Mouse (Mus musculus): ENCODE measurements around the gene Pacsin1. TPM values are rescaled to one million over a fixed set of nuclear protein-coding genes. Genes with fewer than 3 reads are reported as not detected.
A peak's percentile ranks its signal among the peaks of the same experiment; 100 is the strongest.
"Not testable (repeated sequence)": the region's sequence is repeated elsewhere in the genome, so short reads cannot be mapped to it uniquely, and the experiment has no call there.

The Pacsin1 gene
- polyA plus RNA-seq, 1 experiment, result not detected

- H3K4me3 ChIP-seq (ENCODE audit: insufficient read depth, poor library complexity, severe bottlenecking), result no peak overlapping the region
Observed at GRCm38 (mm10) chr17:27629249-27630020, 25.9 kb upstream of the Pacsin1 start.

GRCm38 (mm10) chr17:27634871-27635574 lies 20.3 kb upstream of the Pacsin1 start, which contains the start of gene RPS10-NUDT3:
TSS of gene RPS10-NUDT3 (minus strand) at chr17:27635222.
- peak within 1 kb of the TSS; percentile 90 for H3K4me3 ChIP-seq (ENCODE audit: insufficient read depth, poor library complexity, severe bottlenecking)

More at GRCm38 (mm10) chr17:27629249-27630020, 25.9 kb upstream of the Pacsin1 start:
- H3K36me3 ChIP-seq (ENCODE audit: control insufficient read depth, insufficient read depth), result peaks cover 51% of the 10 kb centered on the region
- peaks cover 39% of the 10 kb centered on the region for H3K79me3 ChIP-seq (ENCODE audit: low read depth)
- TF ChIP-seq MAX (IDR thresholded peaks at IDR 0.05) (no peak), CTCF (IDR thresholded peaks at IDR 0.05; ENCODE audit: control insufficient read depth, insufficient read depth, insufficient read length) (peak; percentile 70), MYOG (IDR thresholded peaks at IDR 0.05; ENCODE audit: control insufficient read depth, extremely low read depth, insufficient read length) (no peak), FOSL1 (IDR thresholded peaks at IDR 0.05; ENCODE audit: insufficient read depth, low read length, poor library complexity, severe bottlenecking) (no peak)
- peaks cover 44% of the 10 kb centered on the region for H3K79me2 ChIP-seq (ENCODE audit: control insufficient read depth, insufficient read depth)
- no peaks in the 10 kb centered on the region for H3K27me3 ChIP-seq (ENCODE audit: control insufficient read depth, insufficient read depth, insufficient read length)
- no peak overlapping the region for H3ac ChIP-seq (ENCODE audit: control insufficient read depth, insufficient read length, low read depth)

GRCm38 (mm10) chr17:27635575-27635903 lies 19.8 kb upstream of the Pacsin1 start:
- peaks cover 40% of the 10 kb centered on the region for H3K36me3 ChIP-seq (ENCODE audit: control insufficient read depth, insufficient read depth)
- H3K27me3 ChIP-seq (ENCODE audit: control insufficient read depth, insufficient read depth, insufficient read length); H3ac ChIP-seq (ENCODE audit: control insufficient read depth, insufficient read length, low read depth): not testable (repeated sequence)
- H3K79me3 ChIP-seq (ENCODE audit: low read depth), result peaks cover 44% of the 10 kb centered on the region
- H3K79me2 ChIP-seq (ENCODE audit: control insufficient read depth, insufficient read depth), result peaks cover 46% of the 10 kb centered on the region
- H3K4me3 ChIP-seq (ENCODE audit: insufficient read depth, poor library complexity, severe bottlenecking), result peak overlapping the region; percentile 90

More at GRCm38 (mm10) chr17:27634871-27635574, 20.3 kb upstream of the Pacsin1 start, which contains the start of gene RPS10-NUDT3:
- H3K36me3 ChIP-seq (ENCODE audit: control insufficient read depth, insufficient read depth), result peaks cover 45% of the 10 kb centered on the region
- H3ac ChIP-seq (ENCODE audit: control insufficient read depth, insufficient read length, low read depth), result peak within 1 kb of the TSS; percentile 92
- TF ChIP-seq MAX (IDR thresholded peaks at IDR 0.05) (peak; percentile 82), MYOD1 (IDR thresholded peaks at IDR 0.05; ENCODE audit: control insufficient read depth, insufficient read length, low read depth) (no peak), FOSL1 (IDR thresholded peaks at IDR 0.05; ENCODE audit: insufficient read depth, low read length, poor library complexity, severe bottlenecking) (no peak)
- H3K27me3 ChIP-seq (ENCODE audit: control insufficient read depth, insufficient read depth, insufficient read length), result no peaks in the 10 kb centered on the region
- peaks cover 51% of the 10 kb centered on the region for H3K79me2 ChIP-seq (ENCODE audit: control insufficient read depth, insufficient read depth)
- peaks cover 44% of the 10 kb centered on the region for H3K79me3 ChIP-seq (ENCODE audit: low read depth)

- peaks cover 32% of the 10 kb centered on the region for H3K36me3 ChIP-seq (ENCODE audit: control insufficient read depth, insufficient read depth)
- H3K79me3 ChIP-seq (ENCODE audit: low read depth), result peaks cover 36% of the 10 kb centered on the region
- H3K4me3 ChIP-seq (ENCODE audit: insufficient read depth, poor library complexity, severe bottlenecking), result peak within 1 kb of the TSS; percentile 90
- peaks cover 37% of the 10 kb centered on the region for H3K79me2 ChIP-seq (ENCODE audit: control insufficient read depth, insufficient read depth)
- TF ChIP-seq CTCF (IDR thresholded peaks at IDR 0.05; ENCODE audit: control insufficient read depth, insufficient read depth, insufficient read length), result no peak
- no peak for TF ChIP-seq CEBPB (IDR thresholded peaks at IDR 0.05; ENCODE audit: low read depth)
- no peak for TF ChIP-seq MYOG (IDR thresholded peaks at IDR 0.05; ENCODE audit: control insufficient read depth, extremely low read depth, insufficient read length)
- TF ChIP-seq USF1 (IDR thresholded peaks at IDR 0.05; ENCODE audit: low read depth), result no peak
- no peak for TF ChIP-seq FOSL1 (IDR thresholded peaks at IDR 0.05; ENCODE audit: insufficient read depth, low read length, poor library complexity, severe bottlenecking)
- TF ChIP-seq MAX (IDR thresholded peaks at IDR 0.05), result no peak
- no peak for TF ChIP-seq MYOD1 (IDR thresholded peaks at IDR 0.05; ENCODE audit: control insufficient read depth, insufficient read length, low read depth)
- H3ac ChIP-seq (ENCODE audit: control insufficient read depth, insufficient read length, low read depth), result no peak within 1 kb of the TSS
- no peaks in the 10 kb centered on the region for H3K27me3 ChIP-seq (ENCODE audit: control insufficient read depth, insufficient read depth, insufficient read length)
Observed at GRCm38 (mm10) chr17:27636132-27637020, 18.9 kb upstream of the Pacsin1 start, which contains the start of gene Rps10. TSS of gene Rps10 (minus strand) at chr17:27636669.

- Histone ChIP-seq H3K79me3 (ENCODE audit: low read depth) (peaks cover 26% of the 10 kb centered on the region), H3ac (ENCODE audit: control insufficient read depth, insufficient read length, low read depth) (no peak overlapping the region), H3K27me3 (ENCODE audit: control insufficient read depth, insufficient read depth, insufficient read length) (no peaks in the 10 kb centered on the region), H3K4me3 (ENCODE audit: insufficient read depth, poor library complexity, severe bottlenecking) (no peak overlapping the region), H3K36me3 (ENCODE audit: control insufficient read depth, insufficient read depth) (peaks cover 22% of the 10 kb centered on the region), H3K79me2 (ENCODE audit: control insufficient read depth, insufficient read depth) (peaks cover 28% of the 10 kb centered on the region)
- TF ChIP-seq MYOD1 (IDR thresholded peaks at IDR 0.05; ENCODE audit: control insufficient read depth, insufficient read length, low read depth) (no peak), USF1 (IDR thresholded peaks at IDR 0.05; ENCODE audit: low read depth) (no peak), CEBPB (IDR thresholded peaks at IDR 0.05; ENCODE audit: low read depth) (no peak), MYOG (IDR thresholded peaks at IDR 0.05; ENCODE audit: control insufficient read depth, extremely low read depth, insufficient read length) (no peak), FOSL1 (IDR thresholded peaks at IDR 0.05; ENCODE audit: insufficient read depth, low read length, poor library complexity, severe bottlenecking) (no peak), CTCF (IDR thresholded peaks at IDR 0.05; ENCODE audit: control insufficient read depth, insufficient read depth, insufficient read length) (no peak), MAX (IDR thresholded peaks at IDR 0.05) (no peak)
Observed at GRCm38 (mm10) chr17:27637333-27637732, 18.0 kb upstream of the Pacsin1 start.
